Mouse (Mus musculus): ENCODE measurements around the gene Efna3. TPM values are rescaled to one million over a fixed set of nuclear protein-coding genes. Genes with fewer than 3 reads are reported as not detected.

Efna3 gene
- polyA plus RNA-seq, 1 experiment from 2014 or later = 55.8 TPM

DNA sequence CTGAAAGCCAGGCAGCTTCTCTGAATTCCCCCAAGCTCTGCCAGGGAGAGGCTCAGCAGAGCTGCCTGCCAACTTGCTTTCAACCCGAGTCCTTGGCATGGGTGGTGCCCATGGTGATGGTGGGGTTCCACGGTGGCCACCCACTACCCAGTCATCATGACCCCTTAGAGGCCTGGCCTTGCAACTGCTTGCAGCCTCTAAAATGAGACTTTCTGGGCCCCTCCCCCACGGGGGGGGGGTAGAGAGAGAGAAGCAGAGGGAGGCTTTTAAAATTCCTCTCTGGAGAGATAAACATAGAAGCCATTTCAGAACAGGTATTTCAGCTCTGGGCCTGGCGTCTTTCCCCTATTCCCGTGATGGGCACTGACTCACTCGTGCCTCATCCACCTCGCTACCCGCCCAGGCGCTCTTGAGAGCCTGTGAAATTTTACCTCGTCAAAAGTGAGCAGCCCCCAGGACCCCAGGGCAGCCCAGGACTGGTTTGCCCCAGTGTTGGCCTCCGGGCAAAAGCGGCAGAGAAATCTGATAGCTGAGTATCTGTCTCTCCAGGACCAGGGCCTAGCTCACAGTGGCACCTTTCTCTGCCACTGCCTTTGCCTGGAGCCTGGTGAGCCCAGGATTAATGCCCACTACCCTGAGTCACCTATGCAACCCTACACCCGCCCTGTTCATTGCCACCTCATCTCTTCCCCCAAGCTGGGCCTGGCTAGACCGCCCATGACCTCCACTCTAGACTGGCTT lies 45.3 kb downstream of the Efna3 start:
- Histone ChIP-seq H3K27ac (ENCODE audit: low read length) (no peak overlapping the region), H3K9ac (replicated peaks; ENCODE audit: low read depth, low read length) (no peak overlapping the region; the same call in 1 of the 2 replicates), H3K4me3 (replicated peaks; ENCODE audit: low read length) (no peak overlapping the region), H3K4me1 (replicated peaks; ENCODE audit: control insufficient read depth, insufficient read depth, low read length) (peaks cover 36% of the 10 kb centered on the region), H3K9me3 (ENCODE audit: control insufficient read depth, low read length) (no peaks in the 10 kb centered on the region), H3K36me3 (ENCODE audit: control insufficient read depth, insufficient read depth) (no peaks in the 10 kb centered on the region), H3K4me2 (ENCODE audit: low read length) (no peak overlapping the region), H3K27me3 (replicated peaks; ENCODE audit: control insufficient read depth, insufficient read depth, low read length) (peaks cover 2% of the 10 kb centered on the region; the same call in 1 of the 2 replicates)
- 54% methylated on average over 14 of the region's 14 CpGs for WGBS
- no peak for ATAC-seq

DNA sequence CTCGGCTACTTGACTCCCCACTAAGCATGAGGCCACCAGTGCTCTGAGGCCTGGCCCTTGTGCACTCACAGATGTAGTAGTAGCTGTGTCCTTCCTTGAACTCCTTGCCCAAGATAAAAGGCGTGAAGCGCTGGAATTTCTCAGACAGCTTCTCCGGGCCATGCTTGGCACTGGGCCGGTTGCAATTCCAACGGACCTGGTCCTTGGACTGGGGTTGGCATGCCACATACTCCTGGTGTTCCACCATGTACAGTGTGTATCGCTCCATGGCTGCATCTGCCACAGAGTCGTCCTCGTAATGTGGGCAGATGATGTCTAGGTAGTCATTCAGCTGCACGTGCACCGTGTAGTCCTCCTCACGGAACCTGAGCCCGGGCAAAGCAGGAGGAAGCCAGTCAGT lies 46.7 kb downstream of the Efna3 start:
- Histone ChIP-seq H3K27ac (ENCODE audit: low read length) (no peak overlapping the region), H3K4me2 (ENCODE audit: low read length) (no peak overlapping the region), H3K4me3 (replicated peaks; ENCODE audit: low read length) (no peak overlapping the region), H3K36me3 (ENCODE audit: control insufficient read depth, insufficient read depth) (no peaks in the 10 kb centered on the region), H3K4me1 (replicated peaks; ENCODE audit: control insufficient read depth, insufficient read depth, low read length) (peaks cover 26% of the 10 kb centered on the region), H3K9me3 (ENCODE audit: control insufficient read depth, low read length) (no peaks in the 10 kb centered on the region), H3K27me3 (replicated peaks; ENCODE audit: control insufficient read depth, insufficient read depth, low read length) (no peaks in the 10 kb centered on the region; the same call in 1 of the 2 replicates), H3K9ac (replicated peaks; ENCODE audit: low read depth, low read length) (no peak overlapping the region)
- WGBS = 94% methylated on average over 13 of the region's 13 CpGs
- ATAC-seq = no peak

DNA sequence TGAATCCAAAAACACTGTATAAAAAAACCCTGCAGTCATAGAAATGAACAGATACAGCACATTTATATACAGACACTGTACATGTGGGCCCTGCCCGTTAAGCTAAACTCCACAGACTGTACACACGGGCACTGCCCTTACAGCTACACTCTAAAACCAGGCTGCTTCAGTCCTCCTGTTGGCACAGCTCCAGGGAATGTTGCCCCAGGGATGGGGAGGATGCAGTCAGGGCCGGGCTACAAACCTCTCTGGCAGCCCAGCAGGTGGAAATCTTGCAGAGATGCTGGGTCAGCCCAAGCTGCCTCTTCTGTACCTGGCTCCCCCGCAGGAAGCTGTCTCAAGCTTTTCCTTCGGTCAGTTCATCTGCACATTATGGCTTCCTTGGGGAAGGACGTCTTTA lies 51.0 kb downstream of the Efna3 start:
- H3K9me3 ChIP-seq (ENCODE audit: control insufficient read depth, low read length) = no peaks in the 10 kb centered on the region
- no peaks in the 10 kb centered on the region for H3K36me3 ChIP-seq (ENCODE audit: control insufficient read depth, insufficient read depth)
- no peak overlapping the region for H3K27ac ChIP-seq (ENCODE audit: low read length)
- no peak for ATAC-seq
- no peaks in the 10 kb centered on the region for H3K27me3 ChIP-seq (replicated peaks; ENCODE audit: control insufficient read depth, insufficient read depth, low read length)
- no peak overlapping the region for H3K4me3 ChIP-seq (replicated peaks; ENCODE audit: low read length)
- WGBS = 45% methylated on average over 6 of the region's 6 CpGs
- no peak overlapping the region for H3K9ac ChIP-seq (replicated peaks; ENCODE audit: low read depth, low read length)
- no peak overlapping the region for H3K4me2 ChIP-seq (ENCODE audit: low read length)
- H3K4me1 ChIP-seq (replicated peaks; ENCODE audit: control insufficient read depth, insufficient read depth, low read length) = peaks cover 23% of the 10 kb centered on the region

DNA sequence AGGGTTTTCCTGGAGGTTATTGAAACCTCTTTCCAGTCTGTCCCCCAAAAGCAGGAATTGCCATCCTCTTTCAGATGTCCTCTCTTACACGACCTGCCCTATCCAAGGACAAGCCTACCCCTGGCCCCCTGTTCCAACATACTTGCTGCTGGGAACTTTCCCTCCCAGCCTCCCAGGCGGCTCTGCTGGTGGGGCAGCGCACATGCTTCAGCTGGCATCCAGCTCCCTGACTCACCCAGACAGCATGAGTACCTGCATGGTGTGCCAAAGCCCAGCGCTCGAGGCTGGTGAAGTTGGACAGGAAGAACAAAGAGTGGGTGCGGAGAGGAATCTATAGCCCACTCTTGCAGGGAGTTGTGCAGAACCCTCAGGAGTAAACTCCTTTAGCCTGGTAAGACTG lies 51.9 kb downstream of the Efna3 start:
- Histone ChIP-seq H3K36me3 (ENCODE audit: control insufficient read depth, insufficient read depth) (no peaks in the 10 kb centered on the region), H3K4me3 (replicated peaks; ENCODE audit: low read length) (peak overlapping the region; percentile 61)

DNA sequence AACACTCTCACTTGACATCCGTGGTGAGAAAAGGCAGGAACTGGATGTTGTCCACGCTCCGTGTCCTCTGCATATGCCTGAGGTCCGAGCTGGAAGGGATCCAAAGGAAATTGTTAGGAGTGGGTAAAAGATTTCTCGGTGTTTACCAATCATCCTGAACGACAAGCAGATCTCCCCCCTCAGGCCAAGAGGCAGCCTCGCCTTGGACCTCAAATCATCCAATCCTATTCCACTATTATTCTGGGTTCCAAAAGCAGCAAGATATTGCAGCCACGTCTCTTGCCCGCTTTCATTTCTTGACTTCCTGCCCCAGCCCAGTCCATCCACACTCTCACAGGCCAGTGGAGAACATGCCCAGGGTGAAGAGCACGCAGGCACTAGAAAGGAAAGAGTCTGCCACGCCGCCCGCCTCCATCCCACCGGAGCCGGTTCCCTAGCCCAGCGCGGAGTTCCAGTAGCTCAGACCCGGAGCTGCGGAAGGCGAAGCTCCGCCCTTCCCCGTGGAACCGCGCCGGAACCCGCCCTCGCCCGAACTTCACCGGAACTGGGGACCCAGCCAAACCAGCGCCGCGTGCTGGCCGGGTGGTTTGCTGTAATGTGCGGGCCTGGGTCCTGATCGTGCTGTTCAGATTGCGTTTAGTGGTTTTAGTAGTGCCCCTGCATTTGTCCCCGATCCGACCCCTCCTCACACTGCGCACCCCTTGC lies 52.6 kb downstream of the Efna3 start, which contains the start of gene Slc50a1:
Gene Slc50a1 (minus strand): TSS at position 520 of the 705 bp plus-strand sequence.
- Histone ChIP-seq H3K27me3 (replicated peaks; ENCODE audit: control insufficient read depth, insufficient read depth, low read length) (no peaks in the 10 kb centered on the region), H3K4me1 (replicated peaks; ENCODE audit: control insufficient read depth, insufficient read depth, low read length) (peaks cover 27% of the 10 kb centered on the region), H3K36me3 (ENCODE audit: control insufficient read depth, insufficient read depth) (no peaks in the 10 kb centered on the region), H3K27ac (ENCODE audit: low read length) (peak within 1 kb of the TSS; percentile 61), H3K4me3 (replicated peaks; ENCODE audit: low read length) (peak within 1 kb of the TSS; percentile 61), H3K9me3 (ENCODE audit: control insufficient read depth, low read length) (no peaks in the 10 kb centered on the region), H3K4me2 (ENCODE audit: low read length) (peak within 1 kb of the TSS; percentile 86), H3K9ac (replicated peaks; ENCODE audit: low read depth, low read length) (peak within 1 kb of the TSS; percentile 80)
- peak; percentile 47 for ATAC-seq
- 2% methylated on average over 39 of the region's 39 CpGs for WGBS

More for the DNA sequence above, 51.9 kb downstream of the Efna3 start:
- Histone ChIP-seq H3K4me2 (ENCODE audit: low read length) (peak overlapping the region; percentile 86), H3K27me3 (replicated peaks; ENCODE audit: control insufficient read depth, insufficient read depth, low read length) (no peaks in the 10 kb centered on the region), H3K9me3 (ENCODE audit: control insufficient read depth, low read length) (no peaks in the 10 kb centered on the region), H3K4me1 (replicated peaks; ENCODE audit: control insufficient read depth, insufficient read depth, low read length) (peaks cover 26% of the 10 kb centered on the region), H3K27ac (ENCODE audit: low read length) (no peak overlapping the region; the same call in 1 of the 2 replicates), H3K9ac (replicated peaks; ENCODE audit: low read depth, low read length) (peak overlapping the region; percentile 80)
- no peak for ATAC-seq
- 43% methylated on average over 6 of the region's 6 CpGs for WGBS

DNA sequence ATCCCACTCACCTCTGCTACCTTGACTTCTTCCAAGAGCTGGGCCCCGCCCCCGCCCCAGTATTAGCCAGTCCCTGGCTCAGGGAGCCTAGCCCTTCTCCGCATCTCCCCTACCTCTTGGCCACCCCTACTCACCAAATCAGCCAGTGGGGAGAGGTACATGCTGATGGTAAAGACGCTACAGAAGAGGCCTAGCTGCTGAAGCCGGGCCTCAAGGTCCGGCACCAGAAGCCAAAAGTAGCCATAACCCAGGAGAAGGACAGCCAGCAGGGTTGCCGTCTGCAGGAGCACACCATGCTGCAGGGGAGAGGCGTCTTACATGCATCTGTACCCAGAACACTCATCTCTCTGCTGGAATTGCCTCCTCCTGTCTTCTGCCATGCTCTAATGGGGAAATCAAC lies 53.8 kb downstream of the Efna3 start:
- no peaks in the 10 kb centered on the region for H3K36me3 ChIP-seq (ENCODE audit: control insufficient read depth, insufficient read depth)
- no peak overlapping the region for H3K4me2 ChIP-seq (ENCODE audit: low read length)
- 48% methylated on average over 8 of the region's 8 CpGs for WGBS
- H3K27me3 ChIP-seq (replicated peaks; ENCODE audit: control insufficient read depth, insufficient read depth, low read length) = no peaks in the 10 kb centered on the region
- H3K9me3 ChIP-seq (ENCODE audit: control insufficient read depth, low read length) = no peaks in the 10 kb centered on the region
- no peak overlapping the region for H3K9ac ChIP-seq (replicated peaks; ENCODE audit: low read depth, low read length)
- no peak for ATAC-seq
- H3K4me1 ChIP-seq (replicated peaks; ENCODE audit: control insufficient read depth, insufficient read depth, low read length) = peaks cover 27% of the 10 kb centered on the region
- no peak overlapping the region for H3K27ac ChIP-seq (ENCODE audit: low read length)
- H3K4me3 ChIP-seq (replicated peaks; ENCODE audit: low read length) = no peak overlapping the region

DNA sequence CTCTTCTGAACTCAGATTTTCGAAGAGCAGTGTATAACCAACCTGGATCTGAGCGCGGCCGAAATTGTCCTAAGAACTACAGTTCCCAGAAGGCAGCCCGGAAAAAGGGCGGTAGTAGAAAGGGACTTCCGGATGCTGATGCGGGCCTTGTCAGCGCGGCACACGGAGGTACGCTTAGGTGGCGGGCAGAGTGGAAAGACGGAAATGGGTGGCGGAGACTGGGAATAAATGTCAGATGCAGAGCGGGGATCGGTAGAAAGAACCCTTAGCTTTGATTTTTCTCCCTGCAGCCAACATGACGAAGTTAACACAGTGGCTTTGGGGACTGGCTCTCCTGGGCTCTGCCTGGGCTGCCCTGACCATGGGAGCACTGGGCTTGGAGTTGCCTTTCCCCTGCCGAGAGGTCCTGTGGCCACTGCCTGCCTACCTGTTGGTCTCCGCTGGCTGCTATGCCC lies 56.3 kb downstream of the Efna3 start:
- peak overlapping the region; percentile 75 for H3K4me2 ChIP-seq (ENCODE audit: low read length)
- H3K36me3 ChIP-seq (ENCODE audit: control insufficient read depth, insufficient read depth) = no peaks in the 10 kb centered on the region
- peak overlapping the region; percentile 92 for H3K9ac ChIP-seq (replicated peaks; ENCODE audit: low read depth, low read length)
- peak; percentile 93 for ATAC-seq
- H3K9me3 ChIP-seq (ENCODE audit: control insufficient read depth, low read length) = no peaks in the 10 kb centered on the region
- H3K27ac ChIP-seq (ENCODE audit: low read length) = peak overlapping the region; percentile 62
- WGBS = under 1% methylated on average over 20 of the region's 20 CpGs
- peaks cover 27% of the 10 kb centered on the region for H3K4me1 ChIP-seq (replicated peaks; ENCODE audit: control insufficient read depth, insufficient read depth, low read length)
- H3K4me3 ChIP-seq (replicated peaks; ENCODE audit: low read length) = peak overlapping the region; percentile 65
- H3K27me3 ChIP-seq (replicated peaks; ENCODE audit: control insufficient read depth, insufficient read depth, low read length) = no peaks in the 10 kb centered on the region

Other genes starting within 250 kb of the Efna3 start
- 74.4 and 76.8 TPM in 2 replicates for gene Rusc1, start 229.7 kb downstream of the Efna3 start, polyA plus RNA-seq (2015; fragmentation: Nextera tagmentation; extraction: Ambion mirVana)
- gene Gm43738, start 221.9 kb downstream of the Efna3 start, polyA plus RNA-seq (2015; fragmentation: Nextera tagmentation; extraction: Ambion mirVana) = not detected in 2 replicates
- 380 and 438 TPM in 2 replicates for gene Fdps, start 221.0 kb downstream of the Efna3 start, polyA plus RNA-seq (2015; fragmentation: Nextera tagmentation; extraction: Ambion mirVana)
- 0.13 TPM in 1 of 2 replicates, not detected in the other for gene Pklr, start 186.8 kb downstream of the Efna3 start, polyA plus RNA-seq (2015; fragmentation: Nextera tagmentation; extraction: Ambion mirVana)
- gene Hcn3, start 162.8 kb downstream of the Efna3 start, polyA plus RNA-seq (2015; fragmentation: Nextera tagmentation; extraction: Ambion mirVana) = 34.0 and 39.6 TPM in 2 replicates
- gene Clk2, start 158.2 kb downstream of the Efna3 start, polyA plus RNA-seq (2015; fragmentation: Nextera tagmentation; extraction: Ambion mirVana) = 19.2 and 23.9 TPM in 2 replicates
- gene Scamp3, start 145.5 kb downstream of the Efna3 start, polyA plus RNA-seq (2015; fragmentation: Nextera tagmentation; extraction: Ambion mirVana) = 125 and 128 TPM in 2 replicates
- 26.5 and 30.7 TPM in 2 replicates for gene Fam189b, start 139.8 kb downstream of the Efna3 start, polyA plus RNA-seq (2015; fragmentation: Nextera tagmentation; extraction: Ambion mirVana)
- 44.8 and 46.7 TPM in 2 replicates for gene Gba, start 120.0 kb downstream of the Efna3 start, polyA plus RNA-seq (2015; fragmentation: Nextera tagmentation; extraction: Ambion mirVana)
- 61.5 and 84.2 TPM in 2 replicates for gene Thbs3, start 107.8 kb downstream of the Efna3 start, polyA plus RNA-seq (2015; fragmentation: Nextera tagmentation; extraction: Ambion mirVana)
- 180 and 183 TPM in 2 replicates for gene Mtx1, start 95.9 kb downstream of the Efna3 start, polyA plus RNA-seq (2015; fragmentation: Nextera tagmentation; extraction: Ambion mirVana)
- 1.6 and 1.7 TPM in 2 replicates for gene Muc1, start 93.9 kb downstream of the Efna3 start, polyA plus RNA-seq (2015; fragmentation: Nextera tagmentation; extraction: Ambion mirVana)
- 187 and 195 TPM in 2 replicates for gene Krtcap2, start 77.0 kb downstream of the Efna3 start, polyA plus RNA-seq (2015; fragmentation: Nextera tagmentation; extraction: Ambion mirVana)
- 62.5 and 76.1 TPM in 2 replicates for gene Trim46, start 76.7 kb downstream of the Efna3 start, polyA plus RNA-seq (2015; fragmentation: Nextera tagmentation; extraction: Ambion mirVana)
- gene Dpm3, start 63.6 kb downstream of the Efna3 start, polyA plus RNA-seq (2015; fragmentation: Nextera tagmentation; extraction: Ambion mirVana) = 67.0 and 73.5 TPM in 2 replicates
- gene Slc50a1, start 52.4 kb downstream of the Efna3 start, polyA plus RNA-seq (2015; fragmentation: Nextera tagmentation; extraction: Ambion mirVana) = 38.6 and 41.2 TPM in 2 replicates
- 8.3 and 9.5 TPM in 2 replicates for gene Efna1, start 41.8 kb downstream of the Efna3 start, polyA plus RNA-seq (2015; fragmentation: Nextera tagmentation; extraction: Ambion mirVana)
- gene Efna4, start 15.1 kb upstream of the Efna3 start, polyA plus RNA-seq (2015; fragmentation: Nextera tagmentation; extraction: Ambion mirVana) = 14.1 and 16.7 TPM in 2 replicates
- 40.4 and 55.2 TPM in 2 replicates for gene Adam15, start 27.0 kb upstream of the Efna3 start, polyA plus RNA-seq (2015; fragmentation: Nextera tagmentation; extraction: Ambion mirVana)
- 0.27 TPM in 1 of 2 replicates, not detected in the other for gene Dcst2, start 39.0 kb upstream of the Efna3 start, polyA plus RNA-seq (2015; fragmentation: Nextera tagmentation; extraction: Ambion mirVana)
- gene Dcst1, start 42.3 kb upstream of the Efna3 start, polyA plus RNA-seq (2015; fragmentation: Nextera tagmentation; extraction: Ambion mirVana) = 1.2 and 1.3 TPM in 2 replicates
- gene Zbtb7b, start 71.8 kb upstream of the Efna3 start, polyA plus RNA-seq (2015; fragmentation: Nextera tagmentation; extraction: Ambion mirVana) = 0.51 and 0.77 TPM in 2 replicates
- 0.77 TPM in 1 of 2 replicates, not detected in the other for gene Lenep, start 79.8 kb upstream of the Efna3 start, polyA plus RNA-seq (2015; fragmentation: Nextera tagmentation; extraction: Ambion mirVana)
- 43.6 and 46.7 TPM in 2 replicates for gene Flad1, start 88.9 kb upstream of the Efna3 start, polyA plus RNA-seq (2015; fragmentation: Nextera tagmentation; extraction: Ambion mirVana)
- 139 and 156 TPM in 2 replicates for gene Cks1b, start 95.4 kb upstream of the Efna3 start, polyA plus RNA-seq (2015; fragmentation: Nextera tagmentation; extraction: Ambion mirVana)
- 14.4 and 17.2 TPM in 2 replicates for gene Shc1, start 95.5 kb upstream of the Efna3 start, polyA plus RNA-seq (2015; fragmentation: Nextera tagmentation; extraction: Ambion mirVana)
- 40.0 and 43.7 TPM in 2 replicates for gene Pygo2, start 107.2 kb upstream of the Efna3 start, polyA plus RNA-seq (2015; fragmentation: Nextera tagmentation; extraction: Ambion mirVana)
- 11.1 and 14.4 TPM in 2 replicates for gene Pbxip1, start 113.7 kb upstream of the Efna3 start, polyA plus RNA-seq (2015; fragmentation: Nextera tagmentation; extraction: Ambion mirVana)
- gene Pmvk, start 131.6 kb upstream of the Efna3 start, polyA plus RNA-seq (2015; fragmentation: Nextera tagmentation; extraction: Ambion mirVana) = 70.2 and 92.5 TPM in 2 replicates
- gene Kcnn3, start 197.2 kb upstream of the Efna3 start, polyA plus RNA-seq (2015; fragmentation: Nextera tagmentation; extraction: Ambion mirVana) = 8.1 and 8.2 TPM in 2 replicates